Mouse (Mus musculus) heart, adult 8-10 months (tissue): ENCODE data around the gene Camkmt. TPM values are rescaled to one million over a fixed set of nuclear protein-coding genes. Genes with fewer than 3 reads are reported as not detected.

Experiments
- DNase-seq: peaks from one replicate; pipeline ENCODE4 v3.0.0; 2022; ENCODE audit warnings: low spot score
- total RNA-seq, 4 experiments: library from RNA; stranded (reverse); gene quantifications; 2 replicates each; pipeline ENCODE4 v1.2.4; 2022

Gene Camkmt
- total RNA-seq, 4 experiments from 2014 or later: 2.8 to 4.1 (median 3.2) TPM

DNA sequence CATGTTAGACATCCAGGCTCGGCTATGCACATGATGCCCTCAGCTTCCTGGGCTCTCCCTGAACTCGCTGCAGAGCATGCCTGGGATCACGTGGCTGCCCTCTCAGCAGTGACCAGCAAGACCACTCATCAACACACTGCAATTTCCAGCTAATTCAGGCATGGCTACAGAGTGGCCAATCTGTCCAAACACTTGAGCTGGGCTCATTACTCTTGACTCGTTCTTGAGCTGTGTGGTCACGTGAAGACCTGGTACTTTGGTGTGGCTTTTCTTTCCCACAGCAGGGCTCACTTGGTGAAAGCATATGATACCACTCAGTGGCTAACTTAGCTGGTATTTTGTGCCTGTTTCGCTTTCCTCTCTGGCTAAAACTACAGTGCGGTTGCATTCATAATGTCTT, 282.2 kb downstream of the Camkmt start:
- no peak for DNase-seq

DNA sequence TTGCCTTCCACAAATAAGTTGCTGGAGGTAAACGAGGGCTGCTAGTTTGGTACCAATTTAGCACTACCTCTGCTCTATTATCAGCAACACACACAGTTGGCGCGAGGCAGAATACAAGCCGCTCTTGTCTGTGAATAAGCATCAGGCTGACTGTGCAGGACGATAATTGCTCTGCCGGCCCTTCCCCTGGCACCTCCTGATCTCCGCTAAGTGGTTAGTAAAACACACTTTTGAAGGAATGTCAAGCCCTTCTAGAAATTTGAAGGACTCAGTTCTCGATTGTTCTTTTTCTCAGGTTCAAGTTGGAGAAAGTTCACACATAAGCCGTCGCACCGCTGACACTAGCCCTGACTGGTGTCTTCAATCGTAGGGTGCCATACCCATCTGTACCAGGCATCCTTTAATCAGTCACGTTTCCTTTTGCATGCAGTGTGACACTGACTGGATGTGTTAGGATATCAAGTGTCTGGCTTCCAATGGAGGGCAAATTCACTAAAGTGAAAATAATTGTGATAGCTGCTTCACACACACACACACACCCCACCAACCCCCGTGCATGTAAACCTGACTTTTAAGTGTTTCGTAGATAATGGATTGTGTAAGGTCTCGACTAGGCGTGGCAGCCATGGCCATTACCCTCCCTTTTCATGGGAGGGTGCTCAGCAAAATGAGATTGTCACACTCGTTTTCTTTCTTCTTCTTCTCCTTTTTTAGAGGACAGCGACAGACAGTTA, 283.9 kb downstream of the Camkmt start:
- no peak for DNase-seq

- DNase-seq: no peak
Observed at GRCm38 (mm10) chr17:85374834-85375176, 284.5 kb downstream of the Camkmt start.

GRCm38 (mm10) chr17:85375523-85375922, 285.2 kb downstream of the Camkmt start:
- no peak for DNase-seq

- DNase-seq: no peak
Observed at GRCm38 (mm10) chr17:85377496-85377895, 287.1 kb downstream of the Camkmt start.

DNA sequence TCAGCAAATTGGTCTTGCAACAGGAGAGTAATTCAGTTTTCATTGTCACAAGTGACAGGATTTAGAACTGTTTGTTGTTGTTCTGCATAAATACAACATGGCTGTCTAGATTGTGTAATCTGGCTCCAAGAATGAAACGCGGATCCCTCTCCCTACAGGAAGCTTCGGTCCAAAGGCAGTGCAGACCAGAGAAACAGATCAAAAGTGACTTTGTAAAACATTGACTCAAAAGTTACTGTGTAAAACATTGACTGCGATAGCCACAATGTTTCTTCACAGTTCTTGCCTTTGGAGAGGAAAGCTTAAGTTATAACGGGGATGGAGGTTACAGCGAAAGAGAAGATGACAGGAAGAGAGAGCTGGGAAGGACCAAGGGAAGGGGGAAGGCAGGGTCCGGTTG, 288.7 kb downstream of the Camkmt start:
- DNase-seq: no peak

- DNase-seq: no peak
Observed at GRCm38 (mm10) chr17:85381578-85382223, 291.3 kb downstream of the Camkmt start.

DNA sequence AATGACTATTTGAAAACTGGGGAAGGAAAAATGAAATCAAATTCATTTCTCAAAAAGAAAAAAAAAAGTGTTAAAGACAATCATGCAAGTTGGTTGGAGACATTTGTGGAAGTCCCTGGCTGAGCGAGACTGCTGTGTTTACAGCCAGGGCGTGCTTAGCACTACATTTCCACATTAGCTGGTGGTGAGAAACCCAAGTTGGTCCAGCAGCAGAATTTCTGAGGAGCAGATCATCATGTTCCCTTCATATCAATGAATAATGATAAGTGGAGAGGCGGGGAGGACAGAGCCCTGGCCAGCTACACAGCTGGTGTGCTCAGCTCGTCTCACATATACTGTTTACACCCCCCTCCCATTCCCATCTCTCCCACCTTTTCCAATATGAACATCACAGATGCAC, 292.0 kb downstream of the Camkmt start:
- no peak for DNase-seq

DNA sequence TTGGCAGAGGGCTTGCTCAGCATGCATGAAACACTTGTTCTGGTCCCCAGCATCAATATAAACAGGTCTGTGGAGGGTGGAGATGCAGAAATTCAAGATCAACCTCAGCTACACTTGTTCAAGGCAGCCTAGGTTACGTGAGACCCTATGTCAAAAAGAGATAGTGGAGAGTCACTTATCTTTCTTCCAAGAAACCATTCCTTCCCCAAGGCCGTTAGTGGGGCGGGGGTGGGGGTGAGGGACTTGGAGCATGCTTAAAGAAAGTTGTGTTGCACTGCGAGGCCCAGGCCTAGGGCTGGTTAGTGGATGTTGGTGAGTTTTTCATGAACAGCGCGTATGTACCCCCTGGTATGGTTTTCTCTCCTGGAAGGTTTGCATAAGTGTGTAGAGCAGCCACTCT, 292.6 kb downstream of the Camkmt start:
- no peak for DNase-seq

GRCm38 (mm10) chr17:85393091-85393890, 302.9 kb downstream of the Camkmt start:
- DNase-seq: no peak

DNA sequence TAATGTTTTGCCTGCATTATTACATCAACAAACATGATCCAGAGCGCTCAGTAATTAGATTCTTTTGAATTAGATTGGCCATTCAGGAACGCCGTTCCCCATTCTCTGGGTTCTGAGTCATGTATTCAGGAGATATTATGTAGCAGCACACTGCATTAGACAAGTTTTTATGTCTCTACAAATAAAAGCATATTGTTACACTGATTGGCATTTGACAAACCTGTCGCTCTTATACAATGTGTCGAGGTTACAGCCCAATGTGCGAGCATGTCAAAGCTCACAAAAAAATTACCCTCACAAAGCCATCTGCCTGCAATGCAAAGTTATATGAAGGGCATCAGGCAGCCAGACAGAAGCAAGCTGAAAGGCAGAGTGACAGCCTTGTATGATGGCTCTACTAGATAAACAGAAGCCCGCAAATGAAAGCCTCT, 303.6 kb downstream of the Camkmt start:
- no peak for DNase-seq

- peak; percentile 21 for DNase-seq
Observed at GRCm38 (mm10) chr17:85395502-85395901, 305.1 kb downstream of the Camkmt start.

- no peak for DNase-seq
Observed at GRCm38 (mm10) chr17:85400751-85401150, 310.4 kb downstream of the Camkmt start.

- DNase-seq: no peak
Observed at GRCm38 (mm10) chr17:85405161-85405560, 314.8 kb downstream of the Camkmt start.

- DNase-seq: no peak
Observed at GRCm38 (mm10) chr17:85406195-85406594, 315.8 kb downstream of the Camkmt start.

- DNase-seq: no peak
Observed at GRCm38 (mm10) chr17:85428831-85429230, 338.5 kb downstream of the Camkmt start.

DNA sequence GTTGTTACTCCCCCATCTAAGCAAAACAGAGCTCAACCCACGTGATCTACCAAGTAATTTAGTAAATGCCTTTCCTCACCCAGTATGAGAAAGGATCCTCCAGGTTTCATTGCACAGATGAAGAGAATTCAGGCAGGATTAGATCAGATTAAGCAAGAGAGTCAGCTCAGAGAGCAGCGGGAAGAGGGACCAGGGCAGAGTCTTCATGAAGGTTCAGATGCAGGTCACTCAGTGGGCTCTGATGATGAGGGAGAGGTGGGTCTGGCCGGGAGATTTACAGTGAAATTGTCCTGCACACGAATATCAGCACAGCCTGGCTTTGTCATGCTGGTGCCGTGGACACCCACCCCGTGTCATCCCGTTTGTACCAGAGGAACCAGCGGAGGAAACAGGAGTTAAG, 342.6 kb downstream of the Camkmt start:
- DNase-seq: no peak

DNA sequence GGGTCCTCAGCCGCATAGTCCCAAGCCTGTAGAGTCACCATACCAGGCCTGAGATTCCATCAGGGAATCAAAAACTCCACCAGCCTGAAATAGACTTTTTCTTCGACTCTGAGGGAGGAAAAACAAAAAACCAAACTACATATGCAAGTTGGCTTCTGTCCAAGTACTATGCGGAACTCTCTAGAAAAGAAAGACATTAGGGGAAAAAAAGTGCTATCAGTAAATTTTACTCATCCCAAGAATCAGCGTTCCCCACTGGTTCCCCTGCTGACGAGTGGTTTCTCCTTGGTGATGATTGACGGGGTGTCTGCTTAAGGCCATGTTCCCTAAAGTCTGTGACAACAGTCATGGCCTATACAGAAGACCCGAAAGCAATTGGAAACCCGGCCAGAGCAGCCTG, 352.7 kb downstream of the Camkmt start:
- no peak for DNase-seq

- peak; percentile 3 for DNase-seq
Observed at GRCm38 (mm10) chr17:85454419-85454983, 364.1 kb downstream of the Camkmt start.

GRCm38 (mm10) chr17:85455063-85455462, 364.7 kb downstream of the Camkmt start:
- peak; percentile 1 for DNase-seq

- DNase-seq: no peak
Observed at GRCm38 (mm10) chr17:85458075-85458474, 367.7 kb downstream of the Camkmt start.

DNA sequence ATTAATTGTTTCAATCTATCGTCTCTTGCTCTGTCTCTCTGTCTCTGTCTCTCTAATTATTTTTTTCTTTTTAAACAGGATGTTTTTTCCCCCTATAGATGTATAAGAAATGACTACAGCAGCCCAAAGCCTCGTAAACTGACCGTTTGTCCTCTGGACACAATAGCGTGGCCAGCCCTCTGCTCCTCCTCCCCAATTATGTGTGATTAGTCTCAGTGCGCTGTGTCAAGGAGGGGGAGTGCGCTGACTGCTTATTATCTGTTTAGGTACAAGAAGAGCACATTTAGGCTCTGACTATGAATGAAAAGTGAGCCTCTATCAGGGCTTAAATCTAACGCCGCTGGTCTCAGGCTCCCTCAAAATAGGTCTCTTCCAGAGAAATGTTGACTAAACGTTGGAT, 368.2 kb downstream of the Camkmt start:
- no peak for DNase-seq
